Mouse (Mus musculus) midbrain, embryonic 16.5 days (tissue): Measurements from ENCODE around the gene Slc1a5. TPM values are rescaled to one million over a fixed set of nuclear protein-coding genes. Genes with fewer than 3 reads are reported as not detected.
A peak's percentile ranks its signal among the peaks of the same experiment; 100 is the strongest.

Experiments used
- ATAC-seq: fragments of 200-750 bp; cut with Nextera tagmentation; 2 replicates; pipeline ENCODE4 v1.8.0; 2017; ENCODE audit warnings: moderate TSS enrichment
- H3K27ac ChIP-seq: fragments of 300-500 bp; sonication (generic); 2 replicates; pipeline ENCODE4 v1.5.1; 2014; ENCODE audit warnings: mild to moderate bottlenecking, low read length, mixed read lengths
- H3K27me3 ChIP-seq: fragments of 300-500 bp; sonication (generic); 2 replicates; pipeline ENCODE4 v1.6.1; 2014; ENCODE audit warnings: low read depth, low read length, mixed read lengths; ENCODE audit not compliant: control insufficient read depth, insufficient read depth
- H3K36me3 ChIP-seq: fragments of 300-500 bp; sonication (generic); 2 replicates; pipeline ENCODE4 v1.6.1; 2014; ENCODE audit warnings: mild to moderate bottlenecking, low read length, moderate library complexity, mixed read lengths; ENCODE audit not compliant: control insufficient read depth, insufficient read depth
- H3K4me1 ChIP-seq: fragments of 300-500 bp; sonication (generic); 2 replicates; pipeline ENCODE4 v1.6.1; 2014; ENCODE audit warnings: mild to moderate bottlenecking, low read length, mixed read lengths; ENCODE audit not compliant: control insufficient read depth, insufficient read depth
- H3K4me2 ChIP-seq: fragments of 300-500 bp; sonication (generic); 2 replicates; pipeline ENCODE4 v1.6.1; 2014; ENCODE audit warnings: mild to moderate bottlenecking, low read length, mixed read lengths
- H3K4me3 ChIP-seq: fragments of 300-500 bp; sonication (generic); 2 replicates; pipeline ENCODE4 v1.5.1; 2014; ENCODE audit warnings: low read depth, mild to moderate bottlenecking, low read length, moderate library complexity, mixed read lengths
- H3K9ac ChIP-seq: fragments of 300-500 bp; sonication (generic); 2 replicates; pipeline ENCODE4 v1.6.1; 2014; ENCODE audit warnings: low read depth, low read length, mixed read lengths
- H3K9me3 ChIP-seq: fragments of 300-500 bp; sonication (generic); replicated peaks from 2 replicates; pipeline ENCODE4 v1.6.1; 2014; ENCODE audit warnings: mild to moderate bottlenecking, low read length, mixed read lengths; ENCODE audit not compliant: control insufficient read depth, poor library complexity, severe bottlenecking
- WGBS: fragments of 180-500 bp; shearing (Covaris S2); extraction: QIAGEN DNeasy Blood & Tissue Kit; methylation state at CpG from one replicate; pipeline ENCODE4 v1.1.7; 2014; 5-methylcytosine and 5-hydroxymethylcytosine counted together
- polyA plus RNA-seq: library from polyadenylated mRNA; unstranded; fragments of >200 nt; fragmentation: Nextera tagmentation; extraction: Ambion mirVana; gene quantifications from 2 replicates; pipeline ENCODE4 v1.2.1, GENCODE M21; 2015

The Slc1a5 gene
- polyA plus RNA-seq, 1 experiment from 2014 or later = 10.7 TPM

DNA sequence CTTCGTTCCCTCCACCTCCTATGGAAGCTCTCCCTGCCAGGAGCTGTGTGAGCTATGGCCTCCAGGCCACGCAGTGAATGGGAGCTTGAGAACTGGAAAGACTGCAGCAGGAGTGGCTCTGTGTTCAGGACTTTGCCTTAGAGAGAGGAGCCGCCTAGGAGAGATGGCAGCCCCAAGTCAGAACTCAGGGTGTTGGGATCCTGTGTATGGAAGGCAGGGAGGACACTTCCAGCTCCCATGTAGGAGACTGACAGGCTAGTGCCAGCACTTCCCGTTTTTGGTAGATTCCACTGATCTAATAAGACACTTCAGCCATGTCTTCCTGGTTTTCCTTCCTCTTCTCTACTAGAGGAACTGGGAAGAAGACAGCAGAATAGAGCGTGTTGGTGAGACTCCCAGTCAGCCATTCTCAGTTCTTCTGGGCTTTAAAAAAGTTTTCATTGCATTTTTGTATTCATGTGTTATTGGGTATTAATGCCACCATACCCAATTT is 39.2 kb downstream of the Slc1a5 start:
- no peak overlapping the region for H3K4me3 ChIP-seq
- no peaks in the 10 kb centered on the region for H3K9me3 ChIP-seq
- H3K27me3 ChIP-seq = no peaks in the 10 kb centered on the region
- 73% methylated on average over 5 of the region's 5 CpGs for WGBS
- no peak overlapping the region for H3K4me2 ChIP-seq
- H3K9ac ChIP-seq = no peak overlapping the region
- H3K27ac ChIP-seq = no peak overlapping the region
- H3K36me3 ChIP-seq = peaks cover 17% of the 10 kb centered on the region
- peaks cover 53% of the 10 kb centered on the region for H3K4me1 ChIP-seq
- no peak for ATAC-seq

GRCm38 (mm10) chr7:16821091-16821490 is 40.0 kb downstream of the Slc1a5 start:
- H3K36me3 ChIP-seq = peaks cover 21% of the 10 kb centered on the region
- peak overlapping the region; percentile 20 for H3K27ac ChIP-seq
- ATAC-seq = no peak
- no peak overlapping the region for H3K4me3 ChIP-seq
- H3K4me2 ChIP-seq = no peak overlapping the region
- WGBS = 32% methylated on average over 3 of the region's 3 CpGs
- no peaks in the 10 kb centered on the region for H3K9me3 ChIP-seq
- no peaks in the 10 kb centered on the region for H3K27me3 ChIP-seq
- peaks cover 50% of the 10 kb centered on the region for H3K4me1 ChIP-seq
- H3K9ac ChIP-seq = peak overlapping the region; percentile 12; the same call in 1 of the 2 replicates

GRCm38 (mm10) chr7:16821669-16822101 is 40.5 kb downstream of the Slc1a5 start:
- H3K9ac ChIP-seq = no peak overlapping the region
- H3K36me3 ChIP-seq = peaks cover 26% of the 10 kb centered on the region

DNA sequence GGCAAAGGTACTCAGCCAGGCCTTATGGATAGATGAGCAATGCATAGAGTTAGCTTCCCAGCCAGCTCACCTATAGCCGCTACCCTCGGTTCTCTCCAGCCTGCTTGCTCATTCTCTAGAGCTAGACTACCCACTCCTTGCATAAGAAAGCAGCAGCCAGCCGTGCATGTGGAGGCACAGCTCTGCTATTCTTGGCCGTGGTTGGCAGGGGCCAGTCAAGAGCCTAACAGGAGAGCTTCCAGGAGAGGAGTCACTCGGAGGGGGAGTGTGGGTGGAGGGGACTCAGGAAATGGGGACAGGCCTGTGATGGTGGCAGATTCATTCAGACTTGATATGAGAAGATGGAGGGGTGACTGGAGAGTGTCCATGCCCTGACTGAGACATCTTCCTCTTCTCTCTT is 42.6 kb downstream of the Slc1a5 start:
- no peak for ATAC-seq
- Histone ChIP-seq H3K4me3 (no peak overlapping the region), H3K4me1 (peaks cover 35% of the 10 kb centered on the region), H3K9me3 (no peaks in the 10 kb centered on the region), H3K4me2 (no peak overlapping the region), H3K9ac (no peak overlapping the region), H3K36me3 (peaks cover 34% of the 10 kb centered on the region), H3K27me3 (no peaks in the 10 kb centered on the region), H3K27ac (no peak overlapping the region)
- WGBS = 72% methylated on average over 5 of the region's 5 CpGs

More at GRCm38 (mm10) chr7:16821669-16822101, 40.5 kb downstream of the Slc1a5 start:
- Histone ChIP-seq H3K4me1 (peaks cover 50% of the 10 kb centered on the region), H3K27ac (peak overlapping the region; percentile 19; the same call in 1 of the 2 replicates), H3K4me3 (no peak overlapping the region), H3K27me3 (no peaks in the 10 kb centered on the region), H3K4me2 (no peak overlapping the region), H3K9me3 (no peaks in the 10 kb centered on the region)
- 73% methylated on average over 4 of the region's 4 CpGs for WGBS
- no peak for ATAC-seq

GRCm38 (mm10) chr7:16825785-16826184 is 44.6 kb downstream of the Slc1a5 start:
- H3K27ac ChIP-seq = no peak overlapping the region
- H3K9ac ChIP-seq = no peak overlapping the region
- peaks cover 51% of the 10 kb centered on the region for H3K36me3 ChIP-seq
- no peak for ATAC-seq
- H3K27me3 ChIP-seq = no peaks in the 10 kb centered on the region
- 83% methylated on average over 10 of the region's 10 CpGs for WGBS
- H3K4me2 ChIP-seq = no peak overlapping the region
- H3K9me3 ChIP-seq = no peaks in the 10 kb centered on the region
- no peak overlapping the region for H3K4me3 ChIP-seq
- peaks cover 14% of the 10 kb centered on the region for H3K4me1 ChIP-seq

- Histone ChIP-seq H3K4me2 (no peak overlapping the region), H3K4me3 (no peak overlapping the region), H3K4me1 (peaks cover 6% of the 10 kb centered on the region), H3K36me3 (peaks cover 51% of the 10 kb centered on the region), H3K9me3 (no peaks in the 10 kb centered on the region), H3K9ac (no peak overlapping the region), H3K27ac (no peak overlapping the region), H3K27me3 (no peaks in the 10 kb centered on the region)
- no peak for ATAC-seq
- WGBS = 88% methylated on average over 5 of the region's 5 CpGs
Measured at GRCm38 (mm10) chr7:16826571-16826970, 45.4 kb downstream of the Slc1a5 start.

GRCm38 (mm10) chr7:16827274-16827673 is 46.1 kb downstream of the Slc1a5 start:
- Histone ChIP-seq H3K4me2 (no peak overlapping the region), H3K27ac (no peak overlapping the region), H3K9me3 (no peaks in the 10 kb centered on the region), H3K4me1 (no peaks in the 10 kb centered on the region; the same call in 1 of the 2 replicates), H3K27me3 (no peaks in the 10 kb centered on the region), H3K4me3 (no peak overlapping the region), H3K36me3 (peaks cover 53% of the 10 kb centered on the region), H3K9ac (no peak overlapping the region)
- 90% methylated on average over 4 of the region's 4 CpGs for WGBS
- no peak for ATAC-seq

DNA sequence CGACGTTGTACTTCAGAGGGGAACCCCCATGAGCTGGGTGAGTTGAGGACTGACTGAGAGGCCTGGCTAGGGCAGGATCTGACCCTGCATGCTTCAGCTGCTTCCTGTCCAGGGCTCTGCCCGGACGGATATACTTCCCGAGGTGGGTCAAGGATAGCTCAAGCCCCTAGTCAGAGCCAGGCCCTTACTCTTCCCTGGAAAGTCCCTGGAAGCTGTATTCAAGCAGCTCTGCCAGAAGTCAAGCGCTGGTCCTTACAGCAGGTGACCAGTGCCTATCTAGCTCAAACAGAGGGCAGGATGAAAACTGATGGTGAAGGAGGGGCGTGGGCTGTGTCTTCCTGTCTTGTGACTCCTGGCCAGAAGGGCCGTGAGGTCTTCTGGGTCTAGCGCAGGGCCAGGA is 49.3 kb downstream of the Slc1a5 start:
- Histone ChIP-seq H3K4me2 (no peak overlapping the region), H3K36me3 (peaks cover 59% of the 10 kb centered on the region), H3K9me3 (no peaks in the 10 kb centered on the region), H3K4me1 (no peaks in the 10 kb centered on the region), H3K27ac (no peak overlapping the region), H3K9ac (no peak overlapping the region), H3K27me3 (no peaks in the 10 kb centered on the region), H3K4me3 (no peak overlapping the region)
- no peak for ATAC-seq
- WGBS = 91% methylated on average over 9 of the region's 9 CpGs

DNA sequence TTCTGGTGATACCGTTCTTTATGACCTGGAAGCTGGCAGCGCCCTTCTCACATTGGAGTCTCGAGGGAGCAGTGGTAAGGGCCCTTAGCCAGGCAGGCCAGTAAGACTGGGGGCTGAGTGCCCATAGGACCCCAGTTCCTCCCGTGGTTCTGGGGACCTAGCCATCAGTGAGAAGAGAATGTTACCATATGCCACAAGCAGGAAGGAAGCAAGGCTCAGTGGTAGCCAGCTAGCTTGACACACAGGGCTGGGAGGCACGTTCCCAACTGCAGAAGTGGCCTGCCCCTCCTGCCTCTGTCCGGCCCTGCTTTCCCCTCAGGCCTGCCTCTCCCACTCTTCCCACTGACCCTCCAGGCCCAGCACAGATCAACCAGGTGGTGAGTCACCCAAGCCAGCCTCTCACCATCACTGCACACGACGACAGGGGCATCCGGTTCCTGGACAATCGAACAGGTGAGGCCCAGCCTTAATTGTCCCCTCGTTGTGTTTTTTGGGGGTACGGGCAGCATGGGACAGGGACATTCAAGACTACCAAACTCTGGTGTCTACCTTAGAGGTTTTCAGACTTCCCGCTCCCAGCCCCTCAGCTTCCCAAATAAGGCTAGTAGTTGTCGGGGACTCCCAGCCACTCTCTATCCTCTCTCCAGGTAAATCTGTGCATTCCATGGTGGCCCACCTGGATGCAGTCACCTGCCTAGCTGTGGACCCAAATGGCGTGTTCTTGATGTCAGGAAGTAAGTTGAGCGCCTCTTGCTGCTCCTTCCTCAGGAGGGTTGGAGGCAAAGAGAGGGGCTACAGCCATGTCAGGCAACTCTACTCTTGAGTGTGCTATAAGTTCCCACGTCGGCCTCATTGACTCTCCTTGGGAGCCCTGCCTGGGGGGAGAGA is 57.0 kb downstream of the Slc1a5 start:
- H3K4me2 ChIP-seq = no peak overlapping the region
- H3K27ac ChIP-seq = no peak overlapping the region
- WGBS = 95% methylated on average over 18 of the region's 18 CpGs
- H3K4me3 ChIP-seq = no peak overlapping the region
- H3K27me3 ChIP-seq = no peaks in the 10 kb centered on the region
- H3K4me1 ChIP-seq = peaks cover 5% of the 10 kb centered on the region
- ATAC-seq = no peak
- no peaks in the 10 kb centered on the region for H3K9me3 ChIP-seq
- H3K36me3 ChIP-seq = peaks cover 56% of the 10 kb centered on the region
- no peak overlapping the region for H3K9ac ChIP-seq
